Mouse (Mus musculus): ENCODE results near the gene Syde1.

The Syde1 gene

DNA sequence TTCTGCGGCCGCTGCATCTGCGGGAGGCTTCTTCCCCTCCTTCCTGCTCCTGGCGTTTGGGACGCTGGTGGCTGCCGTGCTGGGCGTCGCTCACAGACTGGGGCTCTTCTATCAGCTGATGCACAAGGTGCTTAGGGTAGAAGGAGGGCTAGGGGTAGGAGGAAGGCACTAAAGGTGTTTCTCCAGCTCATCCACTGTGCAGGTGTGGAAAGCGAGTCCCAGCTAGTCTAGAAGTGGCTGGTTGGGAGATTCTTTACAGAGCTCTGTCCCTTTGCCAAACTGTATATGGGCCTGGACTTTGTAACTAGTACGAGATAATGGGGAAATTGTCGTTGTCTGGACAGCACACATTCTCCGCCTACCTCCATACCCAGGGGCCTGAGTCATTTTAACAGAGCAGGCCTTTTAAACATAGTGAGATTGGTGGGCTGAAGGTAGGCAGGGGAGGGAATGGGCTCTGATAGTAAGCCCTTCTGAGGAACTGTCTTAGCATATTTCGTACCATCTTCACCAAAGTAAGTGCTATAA, 16.6 kb downstream of the Syde1 start:
- no peak for DNase-seq

DNA sequence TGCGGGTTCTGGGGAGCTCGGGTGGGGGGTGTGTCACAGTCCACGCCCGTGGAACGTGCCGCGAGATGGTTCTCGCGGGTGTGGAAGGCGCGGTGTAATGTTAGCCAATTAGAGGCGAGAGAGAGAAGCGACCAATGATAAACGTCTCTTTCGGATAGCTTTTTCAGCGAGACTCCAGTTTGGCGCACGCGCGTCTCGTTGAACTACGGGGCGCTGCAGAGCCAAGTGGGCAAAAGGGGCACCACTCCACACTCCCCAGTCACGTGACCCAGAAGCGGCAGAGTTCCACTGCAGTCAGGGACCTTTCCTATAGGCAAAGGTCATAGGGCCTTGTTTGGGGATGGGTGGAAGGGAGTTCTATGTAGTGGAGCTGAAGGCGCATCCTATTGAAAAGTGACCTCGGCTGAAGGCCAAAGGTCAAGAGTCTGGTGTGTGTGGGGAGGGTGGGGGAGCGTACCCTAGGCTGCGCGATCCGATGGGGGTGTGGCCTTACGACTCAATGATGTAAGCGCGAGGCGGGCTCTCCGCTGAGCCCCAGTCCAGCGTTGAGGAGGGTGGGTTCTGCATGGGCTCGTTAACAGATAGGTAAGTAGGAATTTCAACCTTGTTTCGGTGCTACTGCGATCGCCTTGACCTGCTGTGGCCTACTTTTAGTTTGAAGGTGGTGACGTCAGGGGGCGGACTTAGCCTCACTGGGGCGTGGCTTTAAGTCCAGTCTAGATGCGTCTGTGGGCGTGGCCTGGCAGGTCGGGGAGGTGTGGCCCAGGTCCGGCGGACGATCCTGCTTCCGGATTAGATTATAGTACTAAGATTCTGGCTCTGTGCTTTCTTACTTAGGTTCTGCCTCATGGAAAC, 17.3 kb downstream of the Syde1 start, which contains the start of gene Ilvbl:
TSS of gene Ilvbl (plus strand) at position 97 of the 855 bp plus-strand sequence.
- peak; percentile 98 for DNase-seq

DNA sequence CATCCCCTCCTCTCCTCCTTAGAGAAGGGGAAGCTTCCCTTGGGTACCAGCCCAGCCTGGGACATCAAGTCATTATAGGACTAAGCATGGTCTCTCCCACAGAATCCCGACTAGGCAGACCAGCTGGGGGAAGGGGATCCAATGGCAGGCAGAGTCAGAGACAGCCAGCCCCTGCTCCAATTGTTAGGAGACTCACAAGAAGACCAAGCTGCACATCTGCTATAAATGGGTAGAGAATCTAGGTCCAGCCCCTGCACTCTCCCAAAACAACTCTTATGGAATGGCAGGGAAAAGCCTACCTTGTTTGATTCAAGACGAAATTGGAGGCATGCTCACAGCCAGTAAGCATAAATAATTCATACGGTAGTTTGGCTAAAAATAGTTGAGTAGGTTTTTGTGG, 18.5 kb downstream of the Syde1 start:
- DNase-seq: peak; percentile 8

DNA sequence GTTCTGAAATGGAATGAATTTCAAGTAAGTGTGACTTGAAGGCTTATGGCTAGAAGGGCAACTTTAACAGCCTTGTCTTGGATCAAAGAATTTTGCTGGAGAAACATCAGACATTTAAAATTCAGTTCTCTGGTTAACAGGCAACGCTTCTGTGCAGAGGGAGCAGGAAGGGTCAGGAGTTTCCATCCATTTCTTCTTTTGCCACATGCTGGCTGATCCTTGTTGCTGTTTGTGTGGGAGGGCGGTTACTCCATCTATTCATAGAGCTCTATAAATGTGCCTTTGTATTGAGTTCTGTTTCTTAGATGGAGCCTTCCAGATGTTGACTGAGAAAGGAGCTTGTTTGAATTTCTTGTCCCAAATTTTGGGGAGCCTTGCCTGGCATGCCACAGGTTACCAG, 20.9 kb downstream of the Syde1 start:
- no peak for DNase-seq

- no peak for DNase-seq
Observed at GRCm38 (mm10) chr10:78570416-78570815, 21.3 kb downstream of the Syde1 start.

GRCm38 (mm10) chr10:78569686-78570085, 22.1 kb downstream of the Syde1 start:
- DNase-seq: no peak

- no peak for DNase-seq
Observed at GRCm38 (mm10) chr10:78569191-78569590, 22.6 kb downstream of the Syde1 start.

DNA sequence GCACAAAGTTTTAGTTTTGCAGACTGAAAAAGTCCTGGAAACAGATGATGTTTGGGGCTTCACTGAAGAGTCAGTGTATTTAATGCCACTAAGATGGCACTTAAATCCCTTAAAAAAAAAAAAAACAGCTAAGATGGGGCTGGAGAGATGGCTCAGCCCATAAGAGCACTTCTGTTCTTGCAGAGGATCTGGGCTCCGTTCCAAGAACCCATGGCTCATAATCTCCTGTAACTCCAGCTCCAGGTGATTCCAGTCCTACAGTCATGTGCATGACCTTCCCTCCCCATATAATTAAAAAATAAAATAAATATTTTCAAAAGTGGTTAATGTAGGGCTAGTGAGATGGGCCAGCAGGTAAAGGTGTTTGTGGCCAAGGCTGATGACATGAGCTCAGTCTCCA, 26.7 kb downstream of the Syde1 start:
- DNase-seq: no peak

DNA sequence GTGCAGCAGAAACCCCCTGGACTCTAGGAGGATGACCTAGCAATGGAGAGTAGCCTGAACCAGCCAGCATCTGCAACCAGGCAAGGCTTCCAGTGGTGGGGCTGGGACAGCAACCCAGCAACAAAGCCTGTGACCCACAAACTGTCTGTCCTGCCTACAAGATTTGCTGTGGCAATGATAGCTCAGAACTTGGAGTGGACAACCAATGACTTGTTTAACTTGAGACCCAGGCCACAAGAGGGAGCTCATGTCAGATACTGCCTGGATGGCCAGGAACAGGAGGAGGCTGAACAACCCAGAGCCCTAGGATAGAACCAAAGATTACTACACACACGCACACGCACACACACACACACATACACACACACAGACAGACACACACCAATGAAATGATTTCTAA, 50.8 kb downstream of the Syde1 start:
- DNase-seq: peak; percentile 75

Measured in thymus, postnatal 4 days (tissue).